Comparison of ENCODE assay signal across 9 mouse cellular contexts in the genomic region with DNA sequence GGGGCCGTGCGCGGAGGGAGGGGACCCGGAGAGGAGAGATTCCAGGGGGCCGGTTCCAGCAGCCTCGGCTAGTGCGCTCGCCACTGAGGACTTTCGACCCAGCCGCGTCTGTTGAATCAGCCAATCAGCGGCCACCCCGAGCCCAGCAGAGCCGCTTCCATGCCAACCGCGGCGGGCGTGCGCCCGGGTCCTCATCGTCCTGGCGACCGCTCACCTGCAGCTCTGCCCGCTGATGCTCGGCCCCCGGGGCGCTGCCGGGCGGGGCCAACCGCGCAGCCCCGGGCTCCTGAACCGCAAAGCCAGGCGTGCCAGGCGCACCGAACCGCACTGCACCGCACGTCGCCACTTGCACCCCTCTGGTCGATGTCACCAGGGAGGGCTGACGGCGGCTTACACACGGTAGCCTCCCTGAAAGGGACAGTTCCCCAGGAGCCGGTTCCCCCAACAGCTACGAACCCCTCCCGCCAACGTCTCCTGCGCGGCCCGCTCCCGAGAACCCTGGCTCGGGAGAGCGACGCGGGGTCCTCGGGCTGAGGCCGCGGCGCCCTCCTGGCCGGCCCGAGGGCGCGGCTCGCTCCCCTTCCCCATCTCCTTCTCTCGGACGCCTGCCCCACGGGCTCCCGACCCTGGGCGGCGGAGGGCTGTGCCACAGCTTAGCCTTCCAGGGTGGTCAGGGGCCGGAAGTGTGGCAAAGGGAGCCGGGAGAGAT. TPM values are rescaled to one million over a fixed set of nuclear protein-coding genes. Genes with fewer than 3 reads are reported as not detected.
A peak's percentile ranks its signal among the peaks of the same experiment; 100 is the strongest.
DNase-seq lines count a peak whose midpoint lies in the region; ATAC-seq and TF ChIP-seq lines count a peak whose summit lies in the region.
"Had no signal": no experiment of that assay in that cellular context is flagged by ENCODE, and none has a peak within 500 bp of the region (broad histone marks: within the 10 kb centered on the region; RNA-seq: fewer than 3 reads in every experiment).

A gene (minus strand): TSS at position 464 of the 709 bp plus-strand sequence.

- in situ Hi-C loops in Patski (cut with MboI; ENCODE audit: low pct_unique_long_range_greater_than_20kb): no loop called here

- WGBS in lung, embryonic 14.5 days: under 1% methylated on average over 64 of the region's 73 CpGs

- TF ChIP-seq CTCF in Patski (IDR thresholded peaks at IDR 0.05): no peak
- no peak for TF ChIP-seq CTCF in lung, embryonic 14.5 days (IDR thresholded peaks at IDR 0.05; ENCODE audit: low read depth)

- no peak within 1 kb of the TSS for H3K27ac ChIP-seq in lung, embryonic 14.5 days (ENCODE audit: low read depth)

- H3K36me3 ChIP-seq in lung, embryonic 14.5 days (ENCODE audit: insufficient read depth): no peaks in the 10 kb centered on the region
- H3K36me3 ChIP-seq: G1E had no signal

- DNase-seq in Patski (ENCODE audit: low read depth, low spot score): no peak
- peak; percentile 82 to 86 for DNase-seq in cerebellum, postnatal 10 days
- peak; percentile 52 to 73 for DNase-seq in frontal cortex, postnatal 10 days (ENCODE audit: low spot score in 2 of 2)
- DNase-seq in layer of hippocampus, adult 8-10 months (ENCODE audit: low spot score in 2 of 2): peak; percentile 34 to 76
- peak; percentile 88 for DNase-seq in lung, embryonic 14.5 days
- peak; percentile 82 for DNase-seq in retina, embryonic 14.5 days (ENCODE audit: low spot score)
- no peak for DNase-seq in c-Kit-positive CD71-positive TER-119-positive erythroid progenitor cells, embryonic 14.5 days (ENCODE audit: low spot score)

- ATAC-seq in Patski: peak; percentile 40
- peak; percentile 47 to 62; a peak in 2 of 4 replicates for ATAC-seq in hematopoietic stem cell, adult 5-6 weeks (replicated peaks in 1 of 2; ENCODE audit: insufficient read depth in 1 of 2, low FRiP score in 2 of 2, low TSS enrichment in 1 of 2, low read depth in 1 of 2, poor library complexity in 2 of 2, severe bottlenecking in 2 of 2)
- peak; percentile 98 for ATAC-seq in lung, embryonic 14.5 days (ENCODE audit: insufficient read depth)

- H3K9ac ChIP-seq in lung, embryonic 14.5 days: peak within 1 kb of the TSS; percentile 27

- peak within 1 kb of the TSS; percentile 90 for H3K4me2 ChIP-seq in lung, embryonic 14.5 days

- H3K27me3 ChIP-seq in Patski: peaks cover 5% of the 10 kb centered on the region
- H3K27me3 ChIP-seq in lung, embryonic 14.5 days (ENCODE audit: insufficient read depth, low read length): peaks cover 14% of the 10 kb centered on the region

- H3K4me1 ChIP-seq in lung, embryonic 14.5 days (ENCODE audit: insufficient read depth): peaks cover 7% of the 10 kb centered on the region; the same call in 1 of the 2 replicates

- H3K4me3 ChIP-seq in lung, embryonic 14.5 days (ENCODE audit: low read depth, low read length): peak within 1 kb of the TSS; percentile 53

- H3K9me3 ChIP-seq in lung, embryonic 14.5 days (ENCODE audit: low read depth, low read length): no peaks in the 10 kb centered on the region

- POLR2A ChIA-PET in Patski (lab: Charles Lee): no interaction called here

- CTCF ChIA-PET in Patski (lab: Charles Lee): no interaction called here

RNA-seq across cellular contexts. Expression of the gene that starts here (rescaled TPM):
- 0.31 TPM for polyA plus RNA-seq in Patski (2021)
- total RNA-seq in hematopoietic stem cell, adult 5-6 weeks (2017): not detected in 2 replicates
- 1 to 10 TPM; 2.1 to 4.2 (median 2.6) TPM for total RNA-seq in layer of hippocampus, adult 8-10 months (2022)
- polyA plus RNA-seq in lung, embryonic 14.5 days (2014; fragmentation: Nextera tagmentation; extraction: Ambion mirVana): 1.4 and 1.5 TPM in 2 replicates
- total RNA-seq: G1E had no signal
- polyA plus RNA-seq: G1E had no signal

Comparison
In these comparisons a context has a peak if more than half of its experiments do, and no peak if none do; other contexts are left out.
1. Peak in ATAC-seq in Patski; RNA of the gene not detected or under 1 TPM.
2. Peak in ATAC-seq in hematopoietic stem cell, adult 5-6 weeks; RNA of the gene not detected or under 1 TPM.
3. ATAC-seq: peak in every context shown above with its lines; median percentile 98 in lung, embryonic 14.5 days; 54 in hematopoietic stem cell, adult 5-6 weeks; 40 in Patski.
4. DNase-seq: peak in cerebellum, postnatal 10 days (2 of 2), frontal cortex, postnatal 10 days (2 of 2), layer of hippocampus, adult 8-10 months (2 of 2), lung, embryonic 14.5 days (single experiment) and retina, embryonic 14.5 days (single experiment); none in Patski (single experiment) and c-Kit-positive CD71-positive TER-119-positive erythroid progenitor cells, embryonic 14.5 days (single experiment).